ENCODE assay signal across 24 mouse cellular contexts in genomic region chr10:95731001-95731400, GRCm38 (mm10). TPM values are rescaled to one million over a fixed set of nuclear protein-coding genes. Genes with fewer than 3 reads are reported as not detected.
DNase-seq lines count a peak whose midpoint lies in the region; ATAC-seq and TF ChIP-seq lines count a peak whose summit lies in the region.
"Had no signal": no experiment of that assay in that cellular context is flagged by ENCODE, and none has a peak within 500 bp of the region (broad histone marks: within the 10 kb centered on the region; RNA-seq: fewer than 3 reads in every experiment).

No protein-coding gene starts in this region.

- no peaks in the 10 kb centered on the region for H3K9me3 ChIP-seq in embryonic facial prominence, embryonic 11.5 days (replicated peaks; ENCODE audit: control insufficient read depth, low read length)
- no peaks in the 10 kb centered on the region for H3K9me3 ChIP-seq in embryonic facial prominence, embryonic 10.5 days
- H3K9me3 ChIP-seq in stomach, embryonic 16.5 days (replicated peaks; ENCODE audit: control insufficient read depth, low read length), result no peaks in the 10 kb centered on the region
- no peaks in the 10 kb centered on the region for H3K9me3 ChIP-seq in stomach, postnatal 0 days (ENCODE audit: control insufficient read depth, low read length)
- H3K9me3 ChIP-seq: embryonic facial prominence, embryonic 13.5 days; forebrain, embryonic 12.5 days; heart, embryonic 10.5 days; hindbrain, embryonic 12.5 days had no signal

- H3K4me1 ChIP-seq in embryonic facial prominence, embryonic 11.5 days (ENCODE audit: control insufficient read depth, insufficient read depth, low read length), result no peaks in the 10 kb centered on the region; the same call in 1 of the 2 replicates
- H3K4me1 ChIP-seq in embryonic facial prominence, embryonic 10.5 days, result peaks cover 20% of the 10 kb centered on the region
- 0 out of 2 replicates have a peak, but pooled peaks cover 3% of the 10 kb centered on the region for H3K4me1 ChIP-seq in stomach, embryonic 16.5 days (ENCODE audit: control insufficient read depth, insufficient read depth, low read length)
- H3K4me1 ChIP-seq in stomach, postnatal 0 days (replicated peaks; ENCODE audit: control insufficient read depth, insufficient read depth), result peaks cover 2% of the 10 kb centered on the region; the same call in 1 of the 2 replicates

- no peak for DNase-seq in embryonic facial prominence, embryonic 11.5 days (ENCODE audit: low spot score)
- DNase-seq in embryonic facial prominence, embryonic 10.5 days (ENCODE audit: low spot score), result no peak
- DNase-seq in stomach, postnatal 0 days (ENCODE audit: low spot score), result no peak
- DNase-seq in ZHBTc4 (ENCODE audit: low read depth, low spot score), result peak; percentile 51
- DNase-seq in layer of hippocampus, adult 9-11 months, result no peak
- DNase-seq in embryo, embryonic 10 days (ENCODE audit: low spot score), result no peak
- DNase-seq: adrenal gland, postnatal 25 days; cerebellum, adult 18-20 months; cerebellum, adult 9-11 months; cerebellum, postnatal 36 days; embryo, embryonic 11 days; gastrocnemius, postnatal 10 days; heart, adult 18-20 months; heart, postnatal 10 days; heart, postnatal 4 days had no signal

- 0 out of 2 replicates have a peak, but pooled peaks have one; percentile 14 for ATAC-seq in embryonic facial prominence, embryonic 11.5 days (replicated peaks; ENCODE audit: insufficient number of reproducible peaks, low FRiP score, low TSS enrichment, low read depth)
- ATAC-seq in stomach, embryonic 16.5 days (ENCODE audit: insufficient read depth, low FRiP score), result peak; percentile 13; the same call in 1 of the 2 replicates
- ATAC-seq in stomach, postnatal 0 days (ENCODE audit: low FRiP score, low TSS enrichment), result no peak
- ATAC-seq: forebrain, embryonic 16.5 days; hindbrain, embryonic 16.5 days; inflammation-experienced regulatory T-cells, adult 6 months had no signal

- no peak for TF ChIP-seq CTCF in stomach, postnatal 0 days (IDR thresholded peaks at IDR 0.05; ENCODE audit: low read depth)

- H3K27ac ChIP-seq in embryonic facial prominence, embryonic 11.5 days (replicated peaks; ENCODE audit: low read depth, low read length), result no peak overlapping the region
- no peak overlapping the region for H3K27ac ChIP-seq in embryonic facial prominence, embryonic 10.5 days (replicated peaks)
- no peak overlapping the region for H3K27ac ChIP-seq in stomach, embryonic 16.5 days (ENCODE audit: low read length)
- H3K27ac ChIP-seq in stomach, postnatal 0 days (replicated peaks), result no peak overlapping the region
- H3K27ac ChIP-seq: forebrain, embryonic 12.5 days; hindbrain, embryonic 12.5 days had no signal

- TF ChIP-seq EP300 in stomach, postnatal 0 days (optimal IDR thresholded peaks at IDR 0.05), result no peak

- H3K36me3 ChIP-seq in embryonic facial prominence, embryonic 11.5 days (replicated peaks; ENCODE audit: control insufficient read depth, insufficient read depth, low read depth, low read length), result no peaks in the 10 kb centered on the region
- no peaks in the 10 kb centered on the region for H3K36me3 ChIP-seq in embryonic facial prominence, embryonic 10.5 days (replicated peaks)
- H3K36me3 ChIP-seq in stomach, embryonic 16.5 days (ENCODE audit: control insufficient read depth, insufficient read depth, low read length), result no peaks in the 10 kb centered on the region
- no peaks in the 10 kb centered on the region for H3K36me3 ChIP-seq in stomach, postnatal 0 days (ENCODE audit: control insufficient read depth, insufficient read depth, low read length)
- H3K36me3 ChIP-seq: embryonic facial prominence, embryonic 13.5 days; forebrain, embryonic 12.5 days; heart, embryonic 10.5 days; hindbrain, embryonic 12.5 days had no signal

- no peak overlapping the region for H3K4me3 ChIP-seq in embryonic facial prominence, embryonic 11.5 days (ENCODE audit: low read depth, low read length)
- H3K4me3 ChIP-seq in embryonic facial prominence, embryonic 10.5 days, result no peak overlapping the region
- H3K4me3 ChIP-seq in stomach, embryonic 16.5 days (replicated peaks; ENCODE audit: low read length), result no peak overlapping the region
- no peak overlapping the region for H3K4me3 ChIP-seq in stomach, postnatal 0 days (ENCODE audit: low read depth, low read length)
- H3K4me3 ChIP-seq: embryonic facial prominence, embryonic 13.5 days; forebrain, embryonic 12.5 days; heart, embryonic 10.5 days; hindbrain, embryonic 12.5 days had no signal

- H3K4me2 ChIP-seq in embryonic facial prominence, embryonic 11.5 days (ENCODE audit: low read depth, low read length), result no peak overlapping the region
- H3K4me2 ChIP-seq in stomach, embryonic 16.5 days (ENCODE audit: low read depth, low read length), result no peak overlapping the region
- H3K4me2 ChIP-seq in stomach, postnatal 0 days (replicated peaks; ENCODE audit: low read depth), result no peak overlapping the region
- H3K4me2 ChIP-seq: forebrain, embryonic 12.5 days; hindbrain, embryonic 12.5 days had no signal

- no peaks in the 10 kb centered on the region for H3K27me3 ChIP-seq in embryonic facial prominence, embryonic 11.5 days (ENCODE audit: control insufficient read depth, insufficient read depth, low read length)
- no peaks in the 10 kb centered on the region for H3K27me3 ChIP-seq in embryonic facial prominence, embryonic 10.5 days (replicated peaks; ENCODE audit: low read depth, poor library complexity, severe bottlenecking)
- H3K27me3 ChIP-seq in stomach, embryonic 16.5 days (ENCODE audit: control insufficient read depth, insufficient read depth, low read length), result no peaks in the 10 kb centered on the region
- no peaks in the 10 kb centered on the region for H3K27me3 ChIP-seq in stomach, postnatal 0 days (ENCODE audit: control insufficient read depth, insufficient read depth, low read length)
- H3K27me3 ChIP-seq: embryonic facial prominence, embryonic 13.5 days; forebrain, embryonic 12.5 days; hindbrain, embryonic 12.5 days had no signal

- H3K9ac ChIP-seq in embryonic facial prominence, embryonic 11.5 days (replicated peaks; ENCODE audit: low read length), result no peak overlapping the region
- H3K9ac ChIP-seq in stomach, embryonic 16.5 days (ENCODE audit: low read length), result no peak overlapping the region
- H3K9ac ChIP-seq in stomach, postnatal 0 days (ENCODE audit: low read length), result no peak overlapping the region
- H3K9ac ChIP-seq: embryonic facial prominence, embryonic 13.5 days; forebrain, embryonic 12.5 days; hindbrain, embryonic 12.5 days had no signal

- WGBS in embryonic facial prominence, embryonic 11.5 days, result 93% methylated on average over 10 of the region's 10 CpGs
- WGBS in embryonic facial prominence, embryonic 10.5 days, result 92% methylated on average over 10 of the region's 10 CpGs
- WGBS in stomach, embryonic 16.5 days, result 92% methylated on average over 10 of the region's 10 CpGs
- WGBS in stomach, postnatal 0 days, result 92% methylated on average over 10 of the region's 10 CpGs

RNA-seq across cellular contexts. Expression of gene Anapc15-ps, which starts 57.8 kb away (rescaled TPM):
- polyA plus RNA-seq in embryonic facial prominence, embryonic 11.5 days (2014; fragmentation: Nextera tagmentation; extraction: Ambion mirVana), result not detected in 2 replicates
- polyA plus RNA-seq in embryonic facial prominence, embryonic 10.5 days (2016; fragmentation: Nextera tagmentation; extraction: Ambion mirVana), result not detected in 2 replicates
- polyA plus RNA-seq in stomach, embryonic 16.5 days (2015; fragmentation: Nextera tagmentation; extraction: Ambion mirVana), result 0.70 TPM in 1 of 2 replicates, not detected in the other
- polyA plus RNA-seq in stomach, postnatal 0 days (2015; fragmentation: Nextera tagmentation; extraction: Ambion mirVana), result not detected in 2 replicates
- polyA plus RNA-seq: embryonic facial prominence, embryonic 13.5 days; forebrain, embryonic 12.5 days; forebrain, embryonic 16.5 days; heart, embryonic 10.5 days; heart, embryonic 14.5 days; hindbrain, embryonic 12.5 days; inflammation-experienced regulatory T-cells, adult 6 months had no signal
